Mouse (Mus musculus) C2C12 (cell line): ENCODE results near the gene Grb7.

Experiments used
- CTCF ChIP-seq: IDR thresholded peaks from one replicate; pipeline ENCODE4 v1.5.1; 2011; ENCODE audit not compliant: control insufficient read depth, insufficient read depth, insufficient read length
- FOSL1 ChIP-seq: IDR thresholded peaks from one replicate; pipeline ENCODE4 v1.8.0; 2011; ENCODE audit warnings: mild to moderate bottlenecking, low read length; ENCODE audit not compliant: poor library complexity, insufficient read depth, severe bottlenecking
- MAX ChIP-seq: IDR thresholded peaks from one replicate; pipeline ENCODE4 v1.6.1; 2011; ENCODE audit warnings: mild to moderate bottlenecking, control low read depth

GRCm38 (mm10) chr11:98443688-98444087, 2.5 kb upstream of the Grb7 start:
- TF ChIP-seq FOSL1 (no peak), CTCF (no peak), MAX (no peak)
